Mouse (Mus musculus) stomach, embryonic 14.5 days (tissue): ENCODE results near the gene Fbxl17. TPM values are rescaled to one million over a fixed set of nuclear protein-coding genes. Genes with fewer than 3 reads are reported as not detected.

ENCODE experiments used
- ATAC-seq: fragments of 200-750 bp; cut with Nextera tagmentation; 2 replicates; pipeline ENCODE4 v1.8.0; 2017; ENCODE audit warnings: low read depth, moderate TSS enrichment; ENCODE audit not compliant: insufficient number of reproducible peaks, insufficient read depth, low FRiP score
- H3K27ac ChIP-seq: fragments of 300-500 bp; sonication (generic); 2 replicates; pipeline ENCODE4 v1.5.1; 2014; ENCODE audit warnings: mild to moderate bottlenecking, low read length, moderate library complexity, mixed read lengths
- H3K27me3 ChIP-seq: fragments of 300-500 bp; sonication (generic); 2 replicates; pipeline ENCODE4 v1.6.1; 2014; ENCODE audit warnings: low read length, control low read depth, mixed read lengths; ENCODE audit not compliant: control insufficient read depth, insufficient read depth
- H3K36me3 ChIP-seq: fragments of 300-500 bp; sonication (generic); 2 replicates; pipeline ENCODE4 v1.6.1; 2014; ENCODE audit warnings: mild to moderate bottlenecking, control low read depth, low read length, moderate library complexity, mixed read lengths; ENCODE audit not compliant: control insufficient read depth, insufficient read depth
- H3K4me1 ChIP-seq: fragments of 300-500 bp; sonication (generic); 2 replicates; pipeline ENCODE4 v1.6.1; 2014; ENCODE audit warnings: low read length, control low read depth, mixed read lengths; ENCODE audit not compliant: control insufficient read depth, insufficient read depth
- H3K4me2 ChIP-seq: fragments of 300-500 bp; sonication (generic); replicated peaks from 2 replicates; pipeline ENCODE4 v1.6.1; 2014; ENCODE audit warnings: low read depth, low read length, control low read depth
- H3K4me3 ChIP-seq: fragments of 300-500 bp; sonication (generic); 2 replicates; pipeline ENCODE4 v1.5.1; 2014; ENCODE audit warnings: low read depth, low read length, control low read depth
- H3K9ac ChIP-seq: fragments of 300-500 bp; sonication (generic); replicated peaks from 2 replicates; pipeline ENCODE4 v1.6.1; 2014; ENCODE audit warnings: low read depth, mild to moderate bottlenecking, control low read depth, low read length, moderate library complexity, mixed read lengths
- H3K9me3 ChIP-seq: fragments of 300-500 bp; sonication (generic); 2 replicates; pipeline ENCODE4 v1.6.1; 2016; ENCODE audit warnings: low read depth, low read length, control low read depth; ENCODE audit not compliant: control insufficient read depth
- WGBS: fragments of 180-500 bp; shearing (Covaris S2); extraction: QIAGEN DNeasy Blood & Tissue Kit; methylation state at CpG from one replicate; pipeline ENCODE4 v1.1.7; 2014; 5-methylcytosine and 5-hydroxymethylcytosine counted together
- polyA plus RNA-seq: library from polyadenylated mRNA; unstranded; fragments of >200 nt; fragmentation: Nextera tagmentation; extraction: Ambion mirVana; gene quantifications from 2 replicates; pipeline ENCODE4 v1.2.1, GENCODE M21; 2014

Gene Fbxl17
- polyA plus RNA-seq, 1 experiment from 2014 or later: 7.5 TPM

- H3K9ac ChIP-seq: no peak overlapping the region
- WGBS: 94% methylated on average over 5 of the region's 5 CpGs
- no peaks in the 10 kb centered on the region for H3K9me3 ChIP-seq
- no peak for ATAC-seq
- no peak overlapping the region for H3K4me3 ChIP-seq
- H3K27me3 ChIP-seq: no peaks in the 10 kb centered on the region
- H3K4me1 ChIP-seq: no peaks in the 10 kb centered on the region
- H3K4me2 ChIP-seq: no peak overlapping the region
- H3K27ac ChIP-seq: no peak overlapping the region
- H3K36me3 ChIP-seq: no peaks in the 10 kb centered on the region
Observed at GRCm38 (mm10) chr17:63422685-63423084, 77.1 kb downstream of the Fbxl17 start.

GRCm38 (mm10) chr17:63421864-63422263 is 78.0 kb downstream of the Fbxl17 start:
- Histone ChIP-seq H3K27ac (no peak overlapping the region), H3K27me3 (no peaks in the 10 kb centered on the region), H3K4me1 (no peaks in the 10 kb centered on the region), H3K9me3 (no peaks in the 10 kb centered on the region), H3K9ac (no peak overlapping the region), H3K4me2 (no peak overlapping the region), H3K4me3 (no peak overlapping the region), H3K36me3 (no peaks in the 10 kb centered on the region)
- no peak for ATAC-seq
- 70% methylated on average over 2 of the region's 2 CpGs for WGBS

- H3K36me3 ChIP-seq: no peaks in the 10 kb centered on the region
- H3K4me2 ChIP-seq: no peak overlapping the region
- H3K9ac ChIP-seq: no peak overlapping the region
- 81% methylated on average over 6 of the region's 6 CpGs for WGBS
- no peaks in the 10 kb centered on the region for H3K27me3 ChIP-seq
- no peaks in the 10 kb centered on the region for H3K9me3 ChIP-seq
- no peak overlapping the region for H3K27ac ChIP-seq
- no peaks in the 10 kb centered on the region for H3K4me1 ChIP-seq
- no peak overlapping the region for H3K4me3 ChIP-seq
- no peak for ATAC-seq
Observed at GRCm38 (mm10) chr17:63419503-63419902, 80.3 kb downstream of the Fbxl17 start.

GRCm38 (mm10) chr17:63413973-63414580 is 85.7 kb downstream of the Fbxl17 start:
- Histone ChIP-seq H3K27ac (no peak overlapping the region), H3K4me2 (no peak overlapping the region), H3K4me3 (no peak overlapping the region), H3K9me3 (peaks cover 5% of the 10 kb centered on the region; the same call in 1 of the 2 replicates), H3K9ac (no peak overlapping the region), H3K27me3 (no peaks in the 10 kb centered on the region), H3K4me1 (peaks cover 6% of the 10 kb centered on the region; the same call in 1 of the 2 replicates), H3K36me3 (no peaks in the 10 kb centered on the region)
- no peak for ATAC-seq
- 91% methylated on average over 1 of the region's 1 CpGs for WGBS

- Histone ChIP-seq H3K36me3 (no peaks in the 10 kb centered on the region), H3K4me3 (no peak overlapping the region), H3K27ac (no peak overlapping the region), H3K9ac (no peak overlapping the region), H3K4me1 (peaks cover 6% of the 10 kb centered on the region; the same call in 1 of the 2 replicates), H3K9me3 (peaks cover 5% of the 10 kb centered on the region; the same call in 1 of the 2 replicates), H3K4me2 (no peak overlapping the region), H3K27me3 (no peaks in the 10 kb centered on the region)
- no peak for ATAC-seq
- 47% methylated on average over 3 of the region's 3 CpGs for WGBS
Observed at GRCm38 (mm10) chr17:63411564-63411963, 88.3 kb downstream of the Fbxl17 start.

- Histone ChIP-seq H3K9ac (no peak overlapping the region), H3K4me2 (no peak overlapping the region), H3K36me3 (no peaks in the 10 kb centered on the region), H3K27ac (no peak overlapping the region), H3K4me1 (peaks cover 9% of the 10 kb centered on the region; the same call in 1 of the 2 replicates), H3K27me3 (no peaks in the 10 kb centered on the region), H3K9me3 (peaks cover 5% of the 10 kb centered on the region; the same call in 1 of the 2 replicates), H3K4me3 (no peak overlapping the region)
- 91% methylated on average over 2 of the region's 2 CpGs for WGBS
- no peak for ATAC-seq
Observed at GRCm38 (mm10) chr17:63410101-63410500, 89.7 kb downstream of the Fbxl17 start.

GRCm38 (mm10) chr17:63405955-63406354 is 93.9 kb downstream of the Fbxl17 start:
- Histone ChIP-seq H3K36me3 (no peaks in the 10 kb centered on the region), H3K27me3 (no peaks in the 10 kb centered on the region), H3K4me2 (no peak overlapping the region), H3K4me1 (peaks cover 23% of the 10 kb centered on the region), H3K4me3 (no peak overlapping the region), H3K9me3 (no peaks in the 10 kb centered on the region), H3K27ac (no peak overlapping the region), H3K9ac (no peak overlapping the region)
- 34% methylated on average over 4 of the region's 4 CpGs for WGBS
- ATAC-seq: no peak

- Histone ChIP-seq H3K4me2 (no peak overlapping the region), H3K4me3 (no peak overlapping the region), H3K9me3 (no peaks in the 10 kb centered on the region), H3K4me1 (peaks cover 23% of the 10 kb centered on the region), H3K36me3 (no peaks in the 10 kb centered on the region), H3K27me3 (no peaks in the 10 kb centered on the region), H3K9ac (no peak overlapping the region), H3K27ac (no peak overlapping the region)
- no peak for ATAC-seq
- WGBS: 66% methylated on average over 4 of the region's 4 CpGs
Observed at GRCm38 (mm10) chr17:63405471-63405870, 94.3 kb downstream of the Fbxl17 start.

- H3K4me2 ChIP-seq: no peak overlapping the region
- no peak overlapping the region for H3K9ac ChIP-seq
- WGBS: 62% methylated on average over 2 of the region's 2 CpGs
- no peaks in the 10 kb centered on the region for H3K27me3 ChIP-seq
- peaks cover 20% of the 10 kb centered on the region for H3K4me1 ChIP-seq
- no peaks in the 10 kb centered on the region for H3K9me3 ChIP-seq
- no peak for ATAC-seq
- H3K36me3 ChIP-seq: no peaks in the 10 kb centered on the region
- no peak overlapping the region for H3K27ac ChIP-seq
- H3K4me3 ChIP-seq: no peak overlapping the region
Observed at GRCm38 (mm10) chr17:63404968-63405367, 94.8 kb downstream of the Fbxl17 start.
